Mouse (Mus musculus) right cerebral cortex, adult 2 months (tissue): Measurements from ENCODE around the gene Nek6.

Experiments used
- DNase-seq, 2 experiments: peaks; one replicate each; pipeline ENCODE4 v3.0.0; 2021 to 2022; ENCODE audit warnings: low spot score in 2 of 2

Gene Nek6

DNA sequence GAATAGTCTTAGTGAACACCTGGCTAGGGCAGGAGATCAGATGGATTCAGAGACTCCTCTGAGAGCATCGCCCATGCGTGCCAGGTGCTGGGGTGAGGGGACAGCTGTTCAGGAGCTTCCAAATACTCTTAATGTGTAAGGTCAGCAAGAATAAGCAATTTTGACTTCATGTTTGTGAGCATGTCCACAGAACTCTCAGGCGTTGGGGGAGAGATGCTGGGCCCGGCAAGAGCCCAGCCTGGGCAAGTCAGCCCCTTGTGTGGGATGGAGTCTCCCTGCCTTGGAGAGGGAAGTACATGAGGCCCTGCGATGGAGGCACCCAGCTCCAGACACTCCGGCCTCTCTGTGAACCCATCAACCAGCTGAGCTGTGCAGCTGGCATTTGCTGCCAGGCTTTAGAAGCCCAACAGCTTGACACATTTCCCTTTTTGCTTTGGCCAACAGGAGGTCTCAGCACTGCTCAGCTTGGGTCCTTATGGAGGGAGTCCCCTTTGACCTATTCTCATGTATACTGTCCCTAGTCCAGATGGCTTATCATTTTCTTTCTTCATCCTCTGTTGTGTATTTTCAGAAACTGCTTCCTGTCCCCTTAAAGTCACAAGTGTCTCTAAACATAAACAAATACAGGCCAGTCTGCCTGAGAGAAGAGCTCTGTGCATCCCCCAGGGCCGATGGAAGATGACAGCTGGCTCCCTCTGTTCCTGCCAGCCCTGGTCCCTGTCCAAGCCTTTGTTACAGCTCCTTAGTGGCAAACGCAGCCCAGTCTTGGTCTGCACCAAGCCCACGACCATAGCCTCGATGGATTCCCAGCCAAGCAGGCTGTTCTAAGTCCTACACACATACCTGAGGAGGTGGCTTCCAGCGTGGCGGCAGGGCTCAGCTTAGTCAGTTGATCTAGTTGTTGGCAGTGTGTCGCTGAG is 67.4 kb downstream of the Nek6 start:
- DNase-seq, result peak; percentile 49 to 61

DNA sequence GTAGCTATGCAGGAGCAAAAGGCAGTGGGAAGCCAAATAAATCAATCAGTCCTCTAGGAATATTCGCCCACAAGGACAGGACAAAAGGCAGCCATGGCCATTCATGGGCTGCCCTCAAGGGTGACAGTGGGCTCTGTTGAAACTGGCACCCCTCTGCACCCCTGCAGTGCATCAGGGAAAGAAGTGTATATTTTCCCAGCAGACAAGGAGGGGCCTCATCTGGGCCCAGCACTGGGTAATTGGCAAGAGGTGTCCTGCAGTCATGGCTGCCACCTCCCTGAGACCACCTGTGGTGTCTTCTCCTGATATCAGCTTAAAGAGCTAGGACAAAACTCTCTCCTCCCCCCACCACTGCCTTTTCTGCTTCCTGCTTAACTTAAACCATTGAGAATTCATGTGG is 68.1 kb downstream of the Nek6 start:
- DNase-seq, result no peak

GRCm38 (mm10) chr2:38583982-38584381 is 72.5 kb downstream of the Nek6 start:
- no peak for DNase-seq

DNA sequence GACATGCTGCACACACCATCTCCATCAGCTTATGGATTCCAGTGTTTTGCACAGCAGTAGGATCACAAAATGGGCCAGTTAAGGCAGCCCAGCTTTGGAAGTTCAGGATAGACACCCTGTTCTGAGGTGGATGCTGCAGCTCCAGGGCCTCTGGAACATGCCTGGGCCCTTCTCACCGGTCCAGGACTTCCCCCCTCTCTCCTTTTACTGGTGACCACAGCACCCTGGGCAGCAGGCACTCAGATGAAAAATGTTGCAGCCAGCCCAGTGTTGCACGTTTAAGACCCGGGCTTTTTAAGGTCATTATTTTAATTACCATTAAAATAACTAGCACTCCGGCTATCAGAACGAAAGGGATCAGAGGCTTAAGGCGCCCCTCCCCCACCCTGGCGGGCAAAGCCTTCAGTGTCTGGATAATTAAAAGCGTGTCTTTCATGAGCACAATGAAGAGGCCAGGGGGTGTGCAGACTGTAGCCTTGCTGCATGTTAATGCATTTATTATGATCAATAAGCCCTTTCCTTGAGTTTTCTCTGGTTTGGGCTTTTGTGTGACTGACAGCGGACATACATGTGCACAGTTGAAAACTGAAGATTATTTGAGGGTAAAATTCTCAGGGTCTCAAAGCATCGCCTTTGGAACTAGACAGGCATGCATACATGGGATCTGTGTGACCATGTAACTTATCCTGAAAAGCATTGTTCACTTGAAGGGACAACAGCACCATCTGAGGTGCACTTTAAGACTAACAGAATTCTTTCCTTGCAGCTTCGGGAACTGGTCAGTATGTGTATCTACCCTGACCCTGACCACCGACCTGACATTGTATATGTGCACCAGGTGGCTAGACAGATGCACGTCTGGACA is 73.3 kb downstream of the Nek6 start:
- DNase-seq, result no peak

DNA sequence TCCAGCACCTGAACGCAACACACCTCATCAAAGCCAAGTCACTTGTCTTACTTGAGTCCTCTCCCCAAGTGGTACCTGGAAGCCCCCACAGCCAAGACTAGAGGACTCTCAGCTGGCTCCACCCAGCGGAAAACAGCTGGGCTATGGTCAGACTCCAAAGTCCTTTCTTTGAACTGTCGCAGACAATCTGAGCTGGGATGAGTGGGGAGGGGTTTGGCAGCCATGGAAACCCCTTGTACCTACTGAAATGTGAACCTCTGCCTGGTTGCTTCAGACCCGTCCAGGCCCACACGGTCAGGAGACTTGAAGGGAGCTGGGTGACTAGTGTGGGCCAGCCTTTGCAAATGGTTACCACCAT is 73.9 kb downstream of the Nek6 start:
- no peak for DNase-seq

- no peak for DNase-seq
Measured at GRCm38 (mm10) chr2:38586733-38587132, 75.3 kb downstream of the Nek6 start.

GRCm38 (mm10) chr2:38591751-38592459 is 80.5 kb downstream of the Nek6 start:
- DNase-seq, result peak; percentile 51 to 57

- DNase-seq, result no peak
Measured at GRCm38 (mm10) chr2:38594874-38595273, 83.4 kb downstream of the Nek6 start.

DNA sequence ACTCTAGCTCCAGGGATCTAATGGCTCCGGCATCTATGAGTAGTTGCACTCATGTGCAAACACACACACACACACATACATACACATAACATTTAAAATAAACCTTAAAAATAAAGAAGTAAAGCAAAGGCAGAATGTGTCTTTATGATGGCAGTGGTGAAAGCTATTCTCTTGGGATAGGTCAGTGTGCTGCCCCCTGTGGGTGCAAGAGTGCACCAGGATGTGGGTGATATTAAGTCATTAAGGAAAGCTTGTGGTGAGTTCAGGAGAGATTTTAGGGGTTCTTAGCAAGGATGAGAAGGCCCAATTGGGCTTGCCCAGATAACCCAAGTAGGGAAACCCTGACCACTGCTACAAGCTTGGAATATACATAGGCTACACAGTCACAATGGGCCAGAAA is 86.5 kb downstream of the Nek6 start:
- no peak for DNase-seq

DNA sequence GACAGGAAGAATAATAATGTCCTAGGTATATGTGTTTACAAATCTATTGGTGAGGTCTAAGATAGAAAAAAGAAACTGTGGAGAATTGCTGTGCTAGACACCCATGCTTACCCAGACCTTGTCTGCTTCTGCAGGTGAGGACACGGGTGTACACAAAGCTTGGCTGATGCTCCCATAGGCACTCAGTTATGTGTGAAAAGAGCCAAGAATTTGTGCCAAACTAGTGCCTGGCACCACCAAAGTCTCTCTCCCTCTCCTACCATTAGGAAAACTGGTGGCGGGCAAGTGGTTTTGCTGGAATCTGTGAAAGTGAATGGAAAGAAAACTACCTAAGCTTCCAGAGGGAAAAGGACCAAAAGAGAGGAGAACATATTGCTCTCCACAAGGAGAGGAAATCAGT is 87.0 kb downstream of the Nek6 start:
- DNase-seq, result no peak

DNA sequence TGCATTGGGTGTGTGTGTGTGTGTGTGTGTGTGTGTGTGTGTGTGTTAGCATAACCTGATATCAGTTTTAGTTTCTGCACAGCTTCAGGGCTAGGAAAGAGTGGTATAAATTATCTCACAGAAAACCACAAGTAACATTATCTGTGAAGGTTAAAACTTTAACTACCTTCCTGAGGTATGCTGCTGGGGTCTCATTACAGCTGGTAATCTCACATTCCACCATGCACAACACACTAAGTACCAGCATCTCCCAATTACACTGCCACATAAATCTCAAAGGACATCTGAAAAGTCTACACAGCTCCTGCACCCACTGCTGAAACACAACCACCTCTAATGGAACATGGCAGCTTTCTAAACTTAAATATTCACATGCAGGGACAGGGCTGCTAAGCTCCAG is 89.4 kb downstream of the Nek6 start:
- DNase-seq, result no peak

DNA sequence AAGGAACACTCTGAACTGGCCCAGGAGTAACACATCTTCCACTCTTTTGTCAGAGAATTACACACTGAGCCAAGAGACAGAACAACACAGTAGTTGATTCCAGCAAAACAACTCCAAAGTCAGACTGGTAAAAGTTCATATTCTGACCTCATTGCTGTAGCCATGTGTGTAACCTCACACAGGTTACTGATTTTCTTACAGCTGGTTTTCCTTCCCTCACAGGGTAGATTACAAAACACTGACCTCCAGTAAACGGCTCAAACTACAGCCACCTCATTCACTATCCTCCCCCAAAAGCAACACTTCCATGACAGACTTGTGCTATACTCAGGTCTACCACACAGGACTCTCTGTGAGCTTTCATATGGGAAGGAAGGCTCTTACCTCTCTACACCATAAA is 96.3 kb downstream of the Nek6 start:
- no peak for DNase-seq

- no peak for DNase-seq
Measured at GRCm38 (mm10) chr2:38608831-38609309, 97.4 kb downstream of the Nek6 start.

- DNase-seq, result no peak
Measured at GRCm38 (mm10) chr2:38609310-38609709, 97.9 kb downstream of the Nek6 start.

- DNase-seq, result no peak
Measured at GRCm38 (mm10) chr2:38610161-38610560, 98.7 kb downstream of the Nek6 start.

DNA sequence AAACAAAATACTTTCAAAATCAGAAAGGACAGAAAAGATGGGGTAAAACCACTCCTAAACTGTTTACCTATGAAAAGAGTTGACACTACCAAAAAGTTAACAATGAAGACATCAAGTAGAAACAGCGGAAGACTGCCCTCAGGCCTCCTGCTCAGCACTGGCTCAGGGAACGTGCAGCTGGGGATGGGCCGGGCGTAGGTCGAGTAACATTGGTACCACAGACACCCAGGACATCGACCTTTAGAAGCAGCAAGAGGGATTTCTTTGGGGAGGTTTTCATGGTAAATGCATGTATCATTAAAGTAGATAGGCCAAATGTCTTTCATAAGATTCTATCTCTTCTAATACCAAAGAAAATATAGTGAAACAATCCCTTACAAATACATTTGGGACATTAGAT is 101.2 kb downstream of the Nek6 start:
- no peak for DNase-seq

DNA sequence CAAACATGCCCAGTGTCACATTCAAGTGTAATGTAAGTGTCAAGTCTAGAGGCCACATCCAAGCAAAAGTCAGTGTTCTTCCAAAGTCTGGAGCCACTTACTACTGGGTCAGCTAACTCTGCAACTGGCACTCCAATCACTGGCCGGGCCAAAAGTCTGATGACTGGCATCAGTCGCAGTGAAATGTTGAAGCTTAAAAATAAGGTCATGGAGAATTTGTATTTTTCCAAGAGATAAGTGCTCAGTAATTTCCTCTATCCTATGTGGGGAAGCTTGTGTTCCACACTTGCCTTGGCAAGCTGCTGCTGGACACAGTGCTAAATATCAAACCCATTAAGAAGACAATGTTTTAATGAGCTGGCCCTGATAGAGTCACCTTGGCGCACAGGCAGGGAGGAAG is 102.1 kb downstream of the Nek6 start:
- no peak for DNase-seq

GRCm38 (mm10) chr2:38614437-38614836 is 103.0 kb downstream of the Nek6 start:
- no peak for DNase-seq

DNA sequence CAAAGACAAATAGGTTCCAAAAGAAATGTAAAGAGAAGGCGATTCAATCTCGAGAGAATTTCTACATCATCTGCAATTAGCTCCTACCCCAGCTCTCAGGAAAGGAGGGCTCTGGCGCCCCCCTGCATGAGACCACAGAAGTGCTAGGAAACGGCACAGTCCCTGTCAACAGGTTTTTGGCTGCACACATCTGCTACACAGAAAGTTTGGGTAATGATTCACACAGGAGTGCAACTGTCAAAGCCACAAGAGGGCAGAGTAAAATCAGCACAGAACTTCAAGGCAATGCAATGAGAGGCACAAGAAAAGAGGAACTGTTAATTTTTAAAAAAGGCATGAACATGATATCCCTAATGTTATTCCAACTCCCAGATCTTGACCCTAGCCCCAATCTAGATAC is 104.6 kb downstream of the Nek6 start:
- peak in 1 of 2 experiments; percentile 34 for DNase-seq

- DNase-seq, result peak in 1 of 2 experiments; percentile 21
Measured at GRCm38 (mm10) chr2:38616956-38617872, 105.8 kb downstream of the Nek6 start.

GRCm38 (mm10) chr2:38619777-38620176 is 108.3 kb downstream of the Nek6 start:
- no peak for DNase-seq
